Mouse (Mus musculus) forebrain, embryonic 16.5 days (tissue): ENCODE results near the gene March6. TPM values are rescaled to one million over a fixed set of nuclear protein-coding genes. Genes with fewer than 3 reads are reported as not detected.

Source experiments
- ATAC-seq: fragments of 200-750 bp; cut with Nextera tagmentation; 2 replicates; pipeline ENCODE4 v1.8.0; 2017; ENCODE audit warnings: mild to moderate bottlenecking, moderate library complexity
- H3K27ac ChIP-seq: fragments of 300-500 bp; sonication (generic); 2 replicates; pipeline ENCODE4 v1.5.1; 2014; ENCODE audit warnings: low read length, control low read depth
- H3K27me3 ChIP-seq: fragments of 300-500 bp; sonication (generic); replicated peaks from 2 replicates; pipeline ENCODE4 v1.6.1; 2014; ENCODE audit warnings: low read length; ENCODE audit not compliant: control insufficient read depth, insufficient read depth
- H3K36me3 ChIP-seq: fragments of 300-500 bp; sonication (generic); 2 replicates; pipeline ENCODE4 v1.6.1; 2014; ENCODE audit not compliant: control insufficient read depth, insufficient read depth
- H3K4me1 ChIP-seq: fragments of 300-500 bp; sonication (generic); replicated peaks from 2 replicates; pipeline ENCODE4 v1.6.1; 2014; ENCODE audit warnings: low read length; ENCODE audit not compliant: control insufficient read depth, insufficient read depth
- H3K4me2 ChIP-seq: fragments of 300-500 bp; sonication (generic); 2 replicates; pipeline ENCODE4 v1.6.1; 2014; ENCODE audit warnings: mild to moderate bottlenecking, low read length, control low read depth
- H3K4me3 ChIP-seq: fragments of 300-500 bp; sonication (generic); replicated peaks from 2 replicates; pipeline ENCODE4 v1.5.1; 2014; ENCODE audit warnings: mild to moderate bottlenecking, low read length, control low read depth
- H3K9ac ChIP-seq: fragments of 300-500 bp; sonication (generic); replicated peaks from 2 replicates; pipeline ENCODE4 v1.6.1; 2014; ENCODE audit warnings: low read depth, low read length, control low read depth
- H3K9me3 ChIP-seq: fragments of 300-500 bp; sonication (generic); 2 replicates; pipeline ENCODE4 v1.6.1; 2016; ENCODE audit warnings: low read length; ENCODE audit not compliant: control insufficient read depth
- WGBS: fragments of 180-500 bp; shearing (Covaris S2); extraction: QIAGEN DNeasy Blood & Tissue Kit; methylation state at CpG from one replicate; pipeline ENCODE4 v1.1.7; 2014; 5-methylcytosine and 5-hydroxymethylcytosine counted together
- polyA plus RNA-seq: library from polyadenylated mRNA; unstranded; fragments of >200 nt; fragmentation: Nextera tagmentation; extraction: Ambion mirVana; gene quantifications from 2 replicates; pipeline ENCODE4 v1.2.1, GENCODE M21; 2015

Gene March6
- polyA plus RNA-seq, 1 experiment from 2014 or later, result 95.4 TPM

GRCm38 (mm10) chr15:31565786-31566185, 34.9 kb upstream of the March6 start:
- Histone ChIP-seq H3K4me3 (no peak overlapping the region), H3K9me3 (no peaks in the 10 kb centered on the region), H3K4me1 (no peaks in the 10 kb centered on the region), H3K27ac (no peak overlapping the region), H3K4me2 (no peak overlapping the region), H3K36me3 (no peaks in the 10 kb centered on the region), H3K27me3 (no peaks in the 10 kb centered on the region), H3K9ac (no peak overlapping the region)
- WGBS, result 69% methylated on average over 1 of the region's 1 CpGs
- no peak for ATAC-seq

- Histone ChIP-seq H3K4me3 (no peak within 1 kb of the TSS), H3K9ac (no peak within 1 kb of the TSS), H3K27me3 (no peaks in the 10 kb centered on the region), H3K4me1 (no peaks in the 10 kb centered on the region), H3K9me3 (no peaks in the 10 kb centered on the region), H3K27ac (no peak within 1 kb of the TSS), H3K4me2 (no peak within 1 kb of the TSS), H3K36me3 (no peaks in the 10 kb centered on the region)
- ATAC-seq, result no peak
- 67% methylated on average over 5 of the region's 5 CpGs for WGBS
Measured at GRCm38 (mm10) chr15:31565184-31565583, 34.3 kb upstream of the March6 start, which contains the start of gene Cmbl. Gene Cmbl, plus strand, starts transcription at chr15:31565389.

GRCm38 (mm10) chr15:31563577-31564546, 33.0 kb upstream of the March6 start:
- Histone ChIP-seq H3K9ac (no peak overlapping the region), H3K9me3 (no peaks in the 10 kb centered on the region), H3K36me3 (no peaks in the 10 kb centered on the region), H3K4me1 (no peaks in the 10 kb centered on the region), H3K27me3 (no peaks in the 10 kb centered on the region), H3K4me3 (no peak overlapping the region), H3K4me2 (no peak overlapping the region), H3K27ac (no peak overlapping the region)
- WGBS, result 71% methylated on average over 19 of the region's 19 CpGs
- ATAC-seq, result no peak

GRCm38 (mm10) chr15:31562847-31563246, 32.0 kb upstream of the March6 start:
- ATAC-seq, result no peak
- Histone ChIP-seq H3K9ac (no peak overlapping the region), H3K27me3 (no peaks in the 10 kb centered on the region), H3K27ac (no peak overlapping the region), H3K4me3 (no peak overlapping the region), H3K36me3 (no peaks in the 10 kb centered on the region), H3K9me3 (no peaks in the 10 kb centered on the region), H3K4me1 (no peaks in the 10 kb centered on the region), H3K4me2 (no peak overlapping the region)
- 91% methylated on average over 8 of the region's 8 CpGs for WGBS

- Histone ChIP-seq H3K4me2 (no peak overlapping the region), H3K4me1 (no peaks in the 10 kb centered on the region), H3K27me3 (no peaks in the 10 kb centered on the region), H3K27ac (no peak overlapping the region), H3K36me3 (no peaks in the 10 kb centered on the region), H3K4me3 (no peak overlapping the region), H3K9me3 (no peaks in the 10 kb centered on the region), H3K9ac (no peak overlapping the region)
- 93% methylated on average over 4 of the region's 4 CpGs for WGBS
- ATAC-seq, result no peak
Measured at GRCm38 (mm10) chr15:31561976-31562375, 31.1 kb upstream of the March6 start.

- H3K4me3 ChIP-seq, result no peak overlapping the region
- no peaks in the 10 kb centered on the region for H3K4me1 ChIP-seq
- no peaks in the 10 kb centered on the region for H3K36me3 ChIP-seq
- ATAC-seq, result no peak
- H3K9me3 ChIP-seq, result no peaks in the 10 kb centered on the region
- H3K27me3 ChIP-seq, result no peaks in the 10 kb centered on the region
- H3K27ac ChIP-seq, result no peak overlapping the region
- no peak overlapping the region for H3K4me2 ChIP-seq
- WGBS, result 81% methylated on average over 6 of the region's 6 CpGs
- H3K9ac ChIP-seq, result no peak overlapping the region
Measured at GRCm38 (mm10) chr15:31561390-31561789, 30.5 kb upstream of the March6 start.

- no peak overlapping the region for H3K27ac ChIP-seq
- H3K4me1 ChIP-seq, result no peaks in the 10 kb centered on the region
- WGBS, result 89% methylated on average over 2 of the region's 2 CpGs
- no peaks in the 10 kb centered on the region for H3K27me3 ChIP-seq
- no peaks in the 10 kb centered on the region for H3K9me3 ChIP-seq
- H3K36me3 ChIP-seq, result no peaks in the 10 kb centered on the region
- no peak overlapping the region for H3K9ac ChIP-seq
- no peak overlapping the region for H3K4me3 ChIP-seq
- ATAC-seq, result no peak
- H3K4me2 ChIP-seq, result no peak overlapping the region
Measured at GRCm38 (mm10) chr15:31554855-31555254, 24.0 kb upstream of the March6 start.

- Histone ChIP-seq H3K4me3 (no peak overlapping the region), H3K27me3 (no peaks in the 10 kb centered on the region), H3K4me2 (no peak overlapping the region), H3K9ac (no peak overlapping the region), H3K4me1 (no peaks in the 10 kb centered on the region), H3K27ac (no peak overlapping the region), H3K9me3 (no peaks in the 10 kb centered on the region), H3K36me3 (no peaks in the 10 kb centered on the region)
- ATAC-seq, result no peak
- WGBS, result 68% methylated on average over 4 of the region's 4 CpGs
Measured at GRCm38 (mm10) chr15:31550381-31550780, 19.5 kb upstream of the March6 start.

GRCm38 (mm10) chr15:31547421-31547820, 16.6 kb upstream of the March6 start:
- H3K4me3 ChIP-seq, result no peak overlapping the region
- H3K36me3 ChIP-seq, result no peaks in the 10 kb centered on the region
- 76% methylated on average over 5 of the region's 5 CpGs for WGBS
- no peak overlapping the region for H3K9ac ChIP-seq
- no peak overlapping the region for H3K27ac ChIP-seq
- no peaks in the 10 kb centered on the region for H3K27me3 ChIP-seq
- no peak for ATAC-seq
- H3K9me3 ChIP-seq, result no peaks in the 10 kb centered on the region
- no peak overlapping the region for H3K4me2 ChIP-seq
- H3K4me1 ChIP-seq, result peaks cover 2% of the 10 kb centered on the region; the same call in 1 of the 2 replicates
